Mouse (Mus musculus) v-Abl transformed pro-B cells (cell line): ENCODE data around the gene Arl5c.

ENCODE experiments used
- in situ Hi-C, 2 experiments: fragments of 400-800 bp; cut with MboI; formaldehyde crosslinking; loops; one replicate each; pipeline ENCODE4 v1.15.1; 2025; ENCODE audit not compliant: unreplicated experiment in 2 of 2

The Arl5c gene

DNA sequence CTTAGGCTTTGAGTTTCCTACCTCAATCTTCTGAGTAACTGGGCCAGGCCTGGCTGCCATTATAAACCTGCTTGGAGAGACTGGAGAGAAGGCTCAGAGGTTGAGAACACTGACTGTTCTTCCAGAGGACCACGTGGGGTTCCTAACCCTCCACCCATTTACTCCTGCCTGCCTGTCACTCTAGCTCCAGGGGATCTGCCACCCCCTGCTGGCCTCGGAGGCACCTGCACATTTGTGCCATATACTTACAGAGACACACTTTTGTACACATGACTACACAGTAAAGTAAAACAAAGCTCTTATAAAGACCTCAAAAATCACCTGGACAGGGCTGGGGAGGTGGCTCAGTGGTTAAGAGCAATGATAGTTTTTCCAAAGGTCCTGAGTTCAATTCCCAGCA lies 23.5 kb downstream of the Arl5c start:
- in situ Hi-C loops = no loop called here

DNA sequence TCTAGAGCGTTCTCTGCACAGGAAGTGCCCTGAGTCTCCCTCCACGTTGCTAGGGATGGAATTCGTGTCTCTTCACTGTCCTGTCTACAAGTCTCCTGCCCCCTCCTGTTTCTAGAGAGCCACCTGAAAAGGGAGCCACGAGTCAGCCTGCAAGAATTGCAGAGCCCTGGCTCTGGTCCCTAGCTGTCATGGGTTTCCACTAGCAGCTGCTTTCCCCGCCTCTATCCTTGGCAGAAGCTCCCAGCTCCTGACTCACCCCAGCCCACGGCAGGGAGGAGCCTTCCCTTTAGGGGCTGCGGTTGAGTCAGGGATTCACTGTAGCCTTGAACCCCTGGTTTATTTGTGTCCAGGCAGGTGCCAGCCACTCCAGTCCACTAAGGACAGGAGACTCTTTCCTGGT lies 24.7 kb downstream of the Arl5c start:
- in situ Hi-C loops = no loop called here

DNA sequence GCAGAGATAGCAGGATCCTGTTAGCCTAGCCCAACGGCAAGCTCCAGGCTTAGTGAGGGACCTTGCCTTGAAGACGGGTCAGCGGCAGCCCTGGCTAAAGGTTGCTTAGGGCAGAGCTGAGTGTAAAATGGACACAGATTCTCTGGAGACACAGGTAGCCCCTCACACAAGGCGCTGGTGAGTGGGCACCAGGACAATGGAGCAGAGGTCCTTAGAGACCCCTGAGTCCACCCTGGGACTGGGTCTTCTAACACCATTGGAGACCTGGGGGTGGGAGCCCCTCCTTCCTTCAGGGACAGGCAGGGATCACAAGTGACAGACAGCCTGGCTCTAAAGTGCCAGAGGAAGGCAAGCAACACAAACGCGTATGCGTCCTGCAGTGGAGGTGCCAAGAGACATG lies 25.2 kb downstream of the Arl5c start:
- in situ Hi-C loops = no loop called here

DNA sequence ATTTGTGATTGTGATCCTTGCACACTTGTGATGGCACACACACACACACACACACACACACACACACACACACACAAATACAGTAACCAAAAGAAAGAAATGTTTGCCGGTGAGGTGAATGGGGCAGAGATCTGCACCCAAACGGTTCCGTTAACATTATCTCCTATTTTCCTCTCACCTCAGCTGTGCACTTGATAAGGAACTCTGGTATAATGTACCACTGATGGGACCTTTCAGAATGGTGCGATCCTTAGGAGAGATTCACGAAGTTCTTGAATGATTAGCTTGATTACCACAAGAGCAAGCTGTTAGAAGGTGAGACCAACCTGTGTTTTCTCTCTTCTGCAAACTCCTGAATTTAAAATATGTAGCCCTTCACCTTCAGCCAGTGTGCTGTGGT lies 27.6 kb downstream of the Arl5c start:
- in situ Hi-C loops = no loop called here

DNA sequence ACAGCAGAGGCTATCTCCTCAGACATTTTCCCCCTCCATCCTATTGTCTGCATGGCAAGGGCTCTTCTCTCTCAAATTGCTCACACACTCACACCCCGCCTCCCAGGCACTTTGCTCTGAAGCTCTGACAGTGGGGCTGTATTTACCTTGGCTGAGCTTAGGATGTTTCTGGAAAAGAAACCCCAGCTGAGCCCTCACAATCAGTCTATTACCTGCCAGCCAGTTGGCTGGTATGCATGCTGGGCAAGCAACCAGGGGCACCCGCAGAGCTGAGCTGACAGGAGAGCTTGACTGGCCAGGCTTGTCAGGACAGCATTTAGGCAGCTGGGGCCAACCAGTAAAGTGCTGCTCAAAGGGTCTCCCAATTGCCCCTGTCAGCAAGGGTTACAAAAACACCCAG lies 28.9 kb downstream of the Arl5c start:
- in situ Hi-C loops = no loop called here

DNA sequence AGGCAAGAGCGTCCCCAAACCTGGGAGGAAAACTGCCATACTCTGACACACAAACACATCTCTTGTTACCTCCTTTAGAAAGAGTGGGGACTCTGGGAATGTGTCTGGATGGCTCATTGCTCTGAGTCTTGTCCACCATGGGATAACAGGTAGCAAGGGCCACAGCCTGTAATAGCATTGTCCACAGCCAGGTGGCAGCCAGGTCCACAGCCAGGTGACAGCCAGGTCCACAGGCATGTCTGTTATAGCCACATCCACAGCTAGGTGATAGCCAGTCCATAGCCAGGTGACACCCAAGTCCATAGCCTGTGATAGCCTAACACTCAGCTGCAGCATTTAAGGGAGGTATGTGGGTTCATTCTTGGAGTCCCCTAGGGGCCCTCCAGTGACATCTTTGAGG lies 35.1 kb downstream of the Arl5c start:
- in situ Hi-C loops = no loop called here

DNA sequence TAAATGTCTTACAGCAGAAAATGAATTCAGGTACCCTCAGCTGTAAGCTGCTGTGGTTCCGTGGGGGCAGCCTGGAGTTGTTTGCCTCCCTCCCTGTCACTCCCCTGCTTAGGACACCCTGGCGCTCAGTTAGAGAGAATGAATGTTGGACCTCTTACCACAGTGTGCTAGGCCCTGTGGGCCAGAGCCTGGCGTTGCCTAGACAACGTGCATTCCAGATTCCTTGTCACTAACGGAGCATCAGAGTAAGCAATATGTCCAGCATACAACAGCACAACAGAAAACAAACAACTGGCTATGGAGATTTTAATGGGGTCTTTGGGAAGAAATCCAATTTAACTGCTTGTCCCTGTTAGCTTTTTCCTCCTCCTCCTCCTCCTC lies 36.7 kb downstream of the Arl5c start:
- in situ Hi-C loops = no loop called here

DNA sequence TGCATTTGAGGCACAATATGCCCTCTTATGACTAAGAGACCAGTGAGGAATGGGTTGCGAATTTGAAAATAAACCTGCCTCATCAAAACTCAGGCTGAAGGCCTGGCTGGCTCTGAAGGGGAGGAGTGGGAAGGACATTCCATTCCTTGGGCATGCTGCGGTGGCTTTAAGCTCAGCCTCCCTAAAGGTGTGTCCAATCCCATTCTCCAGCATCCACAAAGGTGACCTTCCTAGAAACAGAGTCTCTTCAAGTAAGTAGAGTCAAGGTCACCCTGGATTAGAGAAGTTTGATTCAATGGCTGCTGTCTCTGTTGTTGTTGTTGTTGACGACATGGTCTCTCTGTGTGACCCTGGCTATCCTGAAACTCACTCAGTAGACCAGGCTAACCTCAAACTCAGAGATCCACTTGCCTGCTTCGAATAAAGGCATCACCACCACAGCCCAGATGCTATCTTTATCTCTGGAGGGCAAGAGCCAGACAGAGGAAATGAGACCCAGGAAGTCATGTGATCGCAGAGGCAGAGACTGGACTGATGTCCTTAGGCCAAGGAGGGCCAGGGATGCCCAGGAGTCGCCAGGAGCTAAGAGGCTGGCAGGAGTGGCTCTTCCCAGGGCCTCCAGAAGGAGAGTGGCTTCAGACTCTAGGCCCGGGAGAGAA lies 37.2 kb downstream of the Arl5c start:
- in situ Hi-C loops = no loop called here

DNA sequence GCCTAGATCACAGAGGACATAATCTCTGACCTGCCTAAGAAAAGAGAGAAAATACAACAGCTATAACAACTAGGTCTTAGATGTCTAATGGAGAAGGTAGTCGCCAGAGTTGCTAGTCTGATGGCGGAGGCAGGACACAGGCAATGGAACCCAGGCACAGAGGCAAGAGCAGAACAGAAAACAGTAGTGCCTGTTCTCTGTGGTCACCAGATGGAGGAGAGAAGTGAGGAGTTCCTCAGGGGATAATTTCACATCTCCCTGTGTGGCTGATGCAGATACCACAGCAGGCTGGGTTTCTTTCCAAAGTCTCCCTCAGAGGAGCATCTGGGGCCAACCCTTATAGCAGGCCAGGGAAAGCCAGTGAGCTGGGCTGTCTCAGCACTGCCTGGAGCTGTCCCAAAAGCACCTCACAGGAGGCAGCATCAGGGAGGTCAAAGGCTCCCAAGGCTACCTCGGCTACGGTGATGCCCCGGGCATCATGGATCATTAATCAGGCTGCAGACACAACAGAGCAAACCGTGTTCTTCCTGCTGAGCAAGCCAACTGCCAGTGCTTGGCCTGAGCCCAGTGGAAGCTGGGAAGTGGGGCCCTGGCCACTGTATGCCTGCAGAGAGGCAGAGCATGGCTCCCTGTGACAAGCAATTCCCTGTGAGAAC lies 38.9 kb downstream of the Arl5c start:
- in situ Hi-C loops = no loop called here

DNA sequence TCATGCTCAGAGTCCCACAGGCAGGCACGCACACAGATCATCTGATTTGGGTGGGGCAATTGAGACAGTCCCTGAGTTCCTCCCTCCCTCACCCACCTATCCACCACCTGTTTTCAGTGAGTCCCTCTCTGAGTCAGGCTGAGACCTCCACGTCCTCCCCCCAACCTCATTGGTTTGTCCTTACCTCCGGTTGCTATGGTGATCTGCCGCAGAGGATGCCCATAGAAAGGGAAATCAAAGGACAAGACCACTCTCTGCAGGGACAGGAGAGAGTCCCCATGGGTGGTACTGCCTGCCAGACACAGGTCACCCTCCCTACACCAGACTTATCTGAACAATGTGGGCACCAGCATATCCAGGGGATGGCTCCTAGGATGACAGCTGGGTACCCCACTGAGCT lies 40.1 kb downstream of the Arl5c start:
- in situ Hi-C loops = no loop called here

DNA sequence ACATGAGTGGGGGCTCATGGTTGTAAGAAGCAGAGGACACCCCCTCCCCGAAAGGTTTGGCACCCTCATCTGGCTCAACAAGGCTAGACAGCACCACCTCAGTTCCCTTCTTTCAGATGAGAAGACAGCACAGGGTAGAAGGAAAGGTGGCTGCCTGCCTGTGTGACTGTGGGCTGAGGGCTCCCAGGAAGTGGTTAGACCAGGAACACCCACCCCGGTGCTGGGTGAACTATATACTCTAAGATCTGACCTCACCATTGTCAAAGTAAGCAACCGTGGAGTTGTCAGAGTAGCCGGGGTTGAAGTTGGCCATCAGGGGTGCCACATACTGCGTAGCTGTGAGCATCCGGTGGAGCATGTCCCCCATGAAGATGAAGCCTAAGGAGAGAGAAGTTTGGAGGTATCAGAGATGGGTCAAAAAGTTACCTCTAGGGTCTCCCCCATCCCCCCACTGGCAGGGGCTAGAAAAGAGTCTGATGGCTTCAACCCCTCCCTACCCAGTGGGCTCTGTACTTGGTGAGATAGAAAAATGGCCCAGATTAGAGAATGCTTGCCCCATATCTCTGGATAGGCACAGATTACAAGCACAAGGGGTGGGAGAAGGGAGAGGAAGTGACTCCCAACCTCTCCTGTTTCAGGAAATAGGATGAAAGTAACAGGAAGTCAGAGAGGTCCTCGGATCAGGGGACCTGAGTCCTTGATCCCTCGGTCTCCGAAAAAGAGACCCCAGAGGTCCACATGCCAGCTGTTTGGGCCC lies 40.7 kb downstream of the Arl5c start:
- in situ Hi-C loops = no loop called here

DNA sequence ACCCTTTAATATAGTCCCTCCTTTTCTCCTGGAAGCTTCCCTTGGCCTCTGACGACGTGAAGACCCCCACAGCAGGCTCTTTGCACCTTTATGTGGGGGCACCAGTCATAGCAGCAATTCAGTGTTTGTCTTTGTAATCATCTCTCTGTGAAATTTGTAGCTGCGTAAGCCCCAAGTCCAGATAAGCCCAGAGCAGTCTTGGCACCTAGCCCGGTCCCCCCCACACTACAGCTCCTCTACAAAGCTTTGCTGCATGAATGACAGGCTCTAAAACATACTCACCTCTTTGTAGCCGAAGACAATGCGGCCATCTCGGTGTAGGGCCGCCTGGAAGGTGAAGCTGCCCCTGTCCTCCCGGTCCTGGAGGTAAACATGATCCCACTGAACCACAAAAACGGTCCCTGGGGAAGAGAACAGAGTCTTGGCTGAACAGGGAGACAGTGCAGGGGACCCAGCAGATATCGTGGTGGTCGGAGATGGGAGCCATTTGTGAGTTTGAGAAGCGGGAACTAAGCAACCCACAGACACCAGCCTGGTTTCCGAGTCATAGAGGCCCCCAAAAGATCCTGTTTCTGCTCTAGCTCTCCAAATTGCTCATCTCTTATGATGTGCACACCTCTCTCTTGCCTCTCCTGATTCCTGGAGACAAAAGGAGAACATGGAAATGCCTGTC lies 41.4 kb downstream of the Arl5c start:
- in situ Hi-C loops = no loop called here

DNA sequence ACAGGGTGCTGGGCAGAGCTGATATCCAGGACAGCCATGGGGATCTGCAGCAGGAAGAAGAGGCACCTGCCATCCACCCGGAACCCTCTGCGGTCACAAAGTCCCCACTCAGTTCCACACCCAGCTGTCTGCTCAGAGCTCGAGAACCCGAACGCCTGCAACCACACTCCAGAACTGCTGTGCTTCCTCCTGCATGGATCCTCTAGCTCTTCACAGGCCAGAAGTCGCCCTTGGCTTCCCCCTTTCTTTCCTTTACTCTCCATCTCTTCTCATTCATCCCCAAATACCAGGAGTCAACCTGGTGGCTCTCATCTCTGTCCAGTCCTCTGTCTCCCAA lies 42.1 kb downstream of the Arl5c start:
- in situ Hi-C loops = no loop called here

DNA sequence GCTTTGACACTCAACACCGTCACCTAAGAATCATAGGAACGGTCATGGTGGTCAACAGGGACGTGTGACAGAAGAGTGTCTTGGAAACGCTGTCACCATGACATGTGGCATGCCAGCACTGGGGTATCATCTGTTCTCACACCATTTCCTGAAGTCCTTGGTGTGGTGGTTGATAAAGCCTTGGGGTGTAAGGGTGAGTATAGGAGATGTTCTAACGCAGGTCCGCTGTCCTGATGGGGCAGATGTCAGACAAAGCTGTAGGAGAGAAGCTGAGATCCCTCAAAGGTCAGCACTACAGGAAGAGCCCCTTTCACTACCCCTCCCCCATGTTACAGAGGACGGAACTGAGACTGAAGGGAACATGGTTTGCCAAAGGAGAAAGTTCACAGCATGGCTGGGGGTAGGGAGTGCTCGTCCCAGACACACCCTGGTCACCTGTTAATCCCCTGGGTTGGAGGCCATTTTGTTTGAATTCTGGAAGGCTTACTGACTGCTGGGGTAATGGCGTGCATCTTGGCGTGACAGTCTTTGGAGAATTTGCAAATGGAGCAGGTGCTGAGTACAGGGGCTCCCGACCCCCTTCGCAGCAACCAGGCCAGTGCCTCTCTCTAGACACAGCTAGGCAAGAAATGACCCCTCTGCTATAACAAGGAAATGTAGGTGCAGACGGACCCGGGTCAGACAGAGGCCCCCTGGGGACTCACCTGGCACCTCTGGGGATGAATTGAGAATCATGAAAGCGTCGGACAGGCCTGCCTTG lies 42.6 kb downstream of the Arl5c start:
- in situ Hi-C loops = no loop called here

DNA sequence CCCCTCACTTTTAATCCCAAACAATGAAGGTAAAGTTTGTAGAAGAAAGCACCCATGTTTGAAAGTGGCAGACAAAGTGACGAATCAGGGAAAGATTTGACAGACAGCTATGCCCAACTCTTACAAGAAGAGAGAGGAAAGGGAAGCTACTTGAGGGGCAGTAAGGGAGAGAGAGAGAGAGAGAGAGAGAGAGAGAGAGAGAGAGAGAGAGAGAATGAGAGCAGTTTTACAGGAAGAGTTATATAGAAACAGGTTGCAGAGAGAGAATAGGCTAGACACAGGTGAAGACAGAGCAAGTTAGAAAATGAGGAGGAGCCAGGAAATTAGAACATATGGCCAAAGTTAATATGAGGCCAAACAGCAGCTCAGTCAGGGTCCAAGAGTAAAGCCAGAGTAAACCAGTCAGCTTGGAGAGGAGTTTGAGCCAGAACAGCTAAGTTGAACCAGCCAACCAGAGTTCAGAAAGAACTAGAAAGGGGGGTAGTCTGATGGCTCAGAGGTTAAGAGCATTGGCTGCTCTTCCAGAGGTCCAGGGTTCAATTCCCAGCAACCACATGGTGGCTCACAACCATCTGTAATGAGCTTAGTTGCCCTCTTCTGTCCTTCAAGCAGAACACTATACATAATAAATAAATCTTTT lies 43.5 kb downstream of the Arl5c start:
- in situ Hi-C loops = no loop called here

DNA sequence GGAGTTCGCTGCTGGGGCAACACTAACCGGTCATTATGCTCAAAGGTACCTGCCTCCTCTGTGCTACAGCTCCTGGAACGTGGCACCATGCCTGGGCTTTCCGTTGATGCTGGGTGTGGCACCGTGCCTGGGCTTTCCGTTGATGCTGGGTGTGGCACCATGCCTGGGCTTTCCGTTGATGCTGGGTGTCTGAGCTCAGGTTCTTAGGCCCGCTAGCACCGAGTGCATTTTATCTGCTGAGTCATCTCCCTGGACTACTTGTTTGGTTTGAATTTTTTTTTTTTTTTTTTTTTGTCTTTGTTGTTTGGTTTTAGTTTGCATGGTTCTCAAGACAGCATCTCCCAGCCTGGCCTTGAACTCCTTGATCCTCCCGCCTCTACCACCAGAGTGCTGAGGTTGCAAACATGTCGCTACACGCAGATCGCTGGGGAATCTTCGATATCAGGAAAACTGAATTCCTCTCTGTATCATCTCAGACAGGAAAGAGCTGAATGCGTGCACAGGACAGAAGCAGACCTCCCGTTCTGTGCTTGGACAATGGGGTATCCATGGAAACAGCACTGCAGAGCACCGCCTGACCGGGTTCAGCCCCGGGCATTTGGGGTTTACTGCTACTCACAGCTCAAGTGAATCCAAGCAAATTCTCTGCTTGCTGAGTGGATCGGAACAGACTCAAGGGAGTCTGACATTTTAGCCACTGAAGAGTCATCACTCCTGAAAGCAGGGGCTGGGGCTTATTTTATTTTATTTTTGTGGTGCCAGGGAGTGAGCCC lies 46.1 kb downstream of the Arl5c start:
- in situ Hi-C loops = loop anchor here in 1 of 2 experiments (25.0 kb wide), 1 partner anchor 687 kb away; the partner anchor contains the start of genes Gm12355, Gsdma2 and Gsdma3

DNA sequence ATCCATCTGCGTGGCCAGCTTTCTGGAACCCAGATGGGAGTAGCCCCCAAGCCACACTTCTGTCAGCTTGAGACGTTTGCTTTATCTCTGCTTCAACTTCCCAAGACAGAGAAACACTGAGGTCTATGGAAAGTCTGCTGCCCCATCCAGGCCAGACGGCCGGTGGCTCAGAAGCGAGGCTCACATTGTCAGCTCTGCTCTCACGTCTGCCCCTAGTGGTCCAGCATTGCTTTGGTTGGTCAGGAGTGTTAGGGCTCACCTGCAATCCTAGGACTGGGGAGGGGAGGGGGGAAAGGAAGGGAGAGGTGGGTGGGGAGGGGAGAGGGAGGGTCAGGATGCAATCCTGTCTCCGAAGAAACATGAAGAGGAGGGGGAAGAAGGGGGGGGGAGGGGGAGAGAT lies 48.6 kb downstream of the Arl5c start:
- in situ Hi-C loops = loop anchor here in 1 of 2 experiments (25.0 kb wide), 1 partner anchor 690 kb away; the partner anchor contains the start of genes Gm12355, Gsdma2 and Gsdma3

DNA sequence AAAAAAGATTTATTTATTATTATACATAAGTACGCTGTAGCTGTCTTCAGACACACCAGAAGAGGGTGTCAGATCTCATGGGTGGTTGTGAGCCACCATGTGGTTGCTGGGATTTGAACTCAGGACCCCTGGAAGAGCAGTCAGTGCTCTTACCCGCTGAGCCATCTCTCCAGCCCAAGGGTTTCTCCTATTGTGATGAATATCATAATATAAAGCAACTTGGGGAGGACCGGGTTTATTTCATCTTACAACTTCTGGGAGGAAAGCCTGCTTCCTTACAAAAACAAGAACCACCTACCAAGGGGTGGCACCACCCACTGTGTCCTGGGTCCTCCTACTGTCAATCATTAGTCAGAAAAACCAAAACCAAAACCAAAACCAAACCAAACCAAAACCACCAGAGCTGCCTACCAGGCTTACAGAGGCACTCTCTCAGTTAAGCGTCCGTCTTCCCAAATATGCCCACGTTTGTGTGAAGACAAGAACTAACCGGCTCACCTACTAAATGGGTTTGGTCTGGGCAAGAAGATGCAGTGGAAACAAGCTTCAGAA lies 50.2 kb downstream of the Arl5c start:
- in situ Hi-C loops = loop anchor here in 1 of 2 experiments (25.0 kb wide), 1 partner anchor 691 kb away; the partner anchor contains the start of genes Gm12355, Gsdma2 and Gsdma3

DNA sequence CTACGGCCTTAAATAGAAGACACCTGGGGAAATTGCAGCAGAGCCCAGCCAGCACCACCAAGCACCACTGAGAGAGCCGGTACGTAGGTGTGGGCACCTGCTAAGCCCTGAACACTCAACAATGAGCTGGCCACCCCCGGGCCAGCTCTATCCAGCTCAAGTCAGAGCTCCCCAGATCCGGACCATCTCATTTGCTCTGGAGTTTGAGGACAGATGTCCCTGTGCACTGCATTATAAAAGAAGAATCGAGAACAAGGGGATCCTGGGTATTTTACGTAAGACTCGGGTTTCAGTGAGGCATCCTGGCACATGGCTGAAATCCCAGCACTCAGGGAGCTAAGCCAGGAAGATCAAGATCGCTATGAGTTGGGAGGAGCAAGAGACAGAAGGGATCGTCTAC lies 51.0 kb downstream of the Arl5c start:
- in situ Hi-C loops = loop anchor here in 1 of 2 experiments (25.0 kb wide), 1 partner anchor 692 kb away; the partner anchor contains the start of genes Gm12355, Gsdma2 and Gsdma3
